Mouse (Mus musculus) B cell, adult 62 days (primary cell): ENCODE data around the gene Nhsl2. TPM values are rescaled to one million over a fixed set of nuclear protein-coding genes. Genes with fewer than 3 reads are reported as not detected.

Experiments
- total RNA-seq: library from RNA; stranded (reverse); gene quantifications from 4 replicates; pipeline ENCODE4 v1.2.4, GENCODE M21; 2023

Gene Nhsl2
- 0.15 to 0.25 TPM (median 0.21 TPM) in 4 replicates for total RNA-seq

DNA sequence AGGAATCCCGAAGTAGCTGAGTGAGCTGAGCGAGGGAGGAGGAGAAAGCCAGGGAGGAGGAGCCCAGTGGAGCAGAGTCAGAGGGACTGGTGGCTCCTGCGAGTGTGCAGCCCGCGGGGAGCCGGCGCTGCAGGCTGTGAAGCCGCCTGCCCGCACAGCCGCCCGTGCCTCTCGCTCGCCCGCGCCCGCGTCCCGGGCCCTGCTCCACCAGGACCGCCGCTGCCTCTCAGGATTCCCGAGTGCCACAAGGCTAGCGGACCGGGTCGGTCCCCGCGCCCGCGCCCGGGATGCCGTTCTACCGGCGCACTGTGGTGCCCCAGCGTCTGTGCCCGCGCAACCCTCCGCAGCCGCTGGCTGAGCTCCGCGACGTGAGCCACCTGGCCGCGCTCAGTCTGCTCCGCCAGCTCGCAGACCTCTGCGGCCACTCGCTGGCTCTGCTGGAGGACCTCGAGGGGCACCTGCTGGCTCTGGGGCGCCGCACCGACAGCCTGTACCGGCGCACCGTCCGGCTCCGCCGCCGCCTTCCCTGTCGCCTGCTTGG lies at the start of gene Nhsl2:
TSS of gene Nhsl2 (plus strand) at position 105 of the 541 bp plus-strand sequence.

DNA sequence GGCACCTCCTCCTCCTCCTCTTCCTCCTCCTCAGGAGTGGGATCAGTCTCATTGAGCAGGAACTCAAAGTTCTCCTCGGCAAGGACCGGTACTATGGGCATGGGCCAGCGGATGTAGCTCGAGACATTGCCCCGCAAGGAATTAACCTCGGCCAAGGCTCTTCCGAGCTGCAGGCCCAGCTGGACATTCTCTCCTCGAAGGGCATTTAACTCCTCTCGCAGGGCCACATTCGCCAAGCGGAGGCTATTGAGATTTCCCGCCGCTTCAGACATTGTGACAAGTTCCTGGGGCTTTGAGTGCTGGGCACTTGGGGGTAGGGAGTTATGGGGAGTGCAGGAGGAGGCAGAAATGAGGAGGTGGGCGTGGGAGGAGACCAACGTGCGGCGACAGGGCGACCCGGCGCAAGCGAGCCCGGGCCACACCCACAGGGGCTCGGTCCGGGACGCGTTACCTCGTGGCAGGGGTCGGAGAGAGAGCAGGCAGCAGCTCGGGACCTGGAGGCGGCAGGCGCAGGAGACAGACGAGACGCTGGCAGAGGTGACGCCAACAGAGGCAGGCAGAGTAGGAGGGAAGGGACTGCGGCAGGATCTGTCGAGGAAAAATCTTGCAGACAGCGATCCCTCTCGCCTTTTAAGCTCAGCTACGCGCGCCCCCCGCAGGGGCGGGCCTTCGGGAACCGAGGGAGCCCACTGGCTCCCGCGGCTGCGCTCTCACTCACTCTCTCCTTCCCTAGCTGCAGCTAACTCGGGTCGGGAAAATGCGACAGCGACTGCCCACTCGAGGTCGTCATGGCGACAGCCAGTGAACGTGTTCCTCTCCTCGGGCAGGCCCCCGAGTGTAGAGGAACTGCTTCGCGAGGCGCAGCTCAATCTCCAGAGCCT lies 221.6 kb downstream of the Nhsl2 start, which contains the start of gene Rtl5:
TSS of gene Rtl5 (minus strand) at position 714 of the 881 bp plus-strand sequence.

DNA sequence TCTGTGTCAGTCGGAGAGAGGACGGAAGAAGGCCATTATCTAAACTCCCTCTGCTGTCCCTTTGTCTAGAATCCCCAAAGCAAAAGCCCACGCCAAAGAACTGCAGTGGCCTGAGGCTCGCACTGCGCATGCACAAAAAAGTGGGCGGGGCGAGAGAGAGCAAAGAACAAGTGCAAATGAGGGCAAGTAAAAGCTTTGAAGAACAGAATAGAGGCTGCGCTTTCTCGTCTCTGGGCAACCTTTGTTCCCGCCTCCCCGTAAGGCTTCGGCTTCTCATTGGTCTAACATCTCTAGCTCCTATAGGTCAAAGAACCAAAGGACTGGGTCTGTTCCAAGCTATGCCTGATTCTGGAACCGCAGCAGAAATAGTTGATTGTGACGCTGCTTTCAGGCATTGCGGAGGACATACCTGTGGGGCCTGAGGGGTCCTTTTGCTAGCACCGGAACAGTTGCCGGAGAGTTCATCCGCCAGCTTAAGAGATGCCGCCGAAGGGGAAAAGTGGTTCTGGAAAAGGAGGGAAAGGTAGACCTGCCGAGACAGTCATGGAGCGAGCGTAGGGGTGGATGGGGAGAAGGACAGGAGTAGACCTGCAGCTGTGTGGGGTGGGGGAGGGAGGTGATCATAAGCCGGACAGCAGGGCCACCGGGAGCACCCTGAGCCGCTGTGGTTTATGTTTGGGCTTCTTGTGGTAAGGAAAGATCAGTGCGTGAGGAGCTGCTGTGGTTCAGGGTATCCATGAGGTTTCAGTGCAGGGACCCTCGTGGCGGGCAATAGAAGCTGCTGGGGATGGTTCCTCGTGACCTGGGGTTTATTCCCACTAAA lies 270.1 kb downstream of the Nhsl2 start, which contains the start of gene Pin4:
TSS of gene Pin4 (plus strand) at position 406 of the 823 bp plus-strand sequence.

Other genes with a start within 250 kb of the Nhsl2 start
- gene Ogt, start 209.3 kb upstream of the Nhsl2 start, total RNA-seq, result 192 to 212 TPM (median 201 TPM) in 4 replicates
- 0.54 to 0.94 TPM (median 0.61 TPM) in 4 replicates for gene Cxcr3, start 115.1 kb upstream of the Nhsl2 start, total RNA-seq
- gene Gm4779, start 55.0 kb upstream of the Nhsl2 start, total RNA-seq, result 0.58 TPM in 1 of 4 replicates, not detected in the others
- gene 8030474K03Rik, start 54.7 kb upstream of the Nhsl2 start, total RNA-seq, result 0.61 TPM in 1 of 4 replicates, not detected in the others
- 2.7 to 4.8 TPM (median 4.3 TPM) in 4 replicates for gene Rtl5, start 221.9 kb downstream of the Nhsl2 start, total RNA-seq